In genomic region chr2:84481863-84482262, GRCm38 (mm10) we compare ENCODE assay signal across 9 mouse cellular contexts. TPM values are rescaled to one million over a fixed set of nuclear protein-coding genes. Genes with fewer than 3 reads are reported as not detected.
DNase-seq lines count a peak whose midpoint lies in the region; ATAC-seq lines count a peak whose summit lies in the region.
"Had no signal": no experiment of that assay in that cellular context is flagged by ENCODE, and none has a peak within 500 bp of the region (broad histone marks: within the 10 kb centered on the region; RNA-seq: fewer than 3 reads in every experiment).

No protein-coding gene starts in this region.

- H3K27ac ChIP-seq in heart, embryonic 12.5 days (ENCODE audit: poor library complexity, severe bottlenecking): no peak overlapping the region
- H3K27ac ChIP-seq in kidney, embryonic 14.5 days (ENCODE audit: low read depth, low read length): no peak overlapping the region
- H3K27ac ChIP-seq in liver, embryonic 16.5 days (ENCODE audit: low read length): no peak overlapping the region

- 38% methylated on average over 7 of the region's 7 CpGs for WGBS in heart, embryonic 12.5 days
- 15% methylated on average over 7 of the region's 7 CpGs for WGBS in kidney, embryonic 14.5 days
- 11% methylated on average over 7 of the region's 7 CpGs for WGBS in liver, embryonic 16.5 days (ENCODE audit: insufficient replicate concordance)

- no peaks in the 10 kb centered on the region for H3K9me3 ChIP-seq in heart, embryonic 12.5 days (replicated peaks)
- H3K9me3 ChIP-seq in kidney, embryonic 14.5 days (ENCODE audit: control insufficient read depth, low read length): no peaks in the 10 kb centered on the region
- H3K9me3 ChIP-seq in liver, embryonic 16.5 days (replicated peaks; ENCODE audit: control insufficient read depth, low read length): no peaks in the 10 kb centered on the region

- H3K36me3 ChIP-seq in heart, embryonic 12.5 days: no peaks in the 10 kb centered on the region
- H3K36me3 ChIP-seq in kidney, embryonic 14.5 days (ENCODE audit: control insufficient read depth, insufficient read depth, low read length): no peaks in the 10 kb centered on the region
- H3K36me3 ChIP-seq in liver, embryonic 16.5 days (ENCODE audit: control insufficient read depth, insufficient read depth): no peaks in the 10 kb centered on the region

- peak; percentile 17 to 39 for DNase-seq in frontal cortex, postnatal 10 days (ENCODE audit: low spot score in 2 of 2)
- no peak for DNase-seq in frontal cortex, postnatal 25 days (ENCODE audit: low spot score in 2 of 2)
- peak; percentile 67 for DNase-seq in adrenal gland, postnatal 14 days
- DNase-seq in right cerebral cortex, adult 2 months (ENCODE audit: low spot score in 2 of 2): peak; percentile 26 to 30
- DNase-seq in cerebellum, postnatal 36 days: no peak

- ATAC-seq in heart, embryonic 12.5 days (ENCODE audit: insufficient number of reproducible peaks, low FRiP score): no peak
- ATAC-seq in kidney, embryonic 14.5 days (ENCODE audit: low FRiP score, low TSS enrichment): peak; percentile 86
- ATAC-seq in liver, embryonic 16.5 days (ENCODE audit: low read depth): no peak
- ATAC-seq: Patski had no signal

- H3K27me3 ChIP-seq in heart, embryonic 12.5 days (replicated peaks): no peaks in the 10 kb centered on the region
- H3K27me3 ChIP-seq in kidney, embryonic 14.5 days (ENCODE audit: control insufficient read depth, insufficient read depth, low read length): no peaks in the 10 kb centered on the region
- no peaks in the 10 kb centered on the region for H3K27me3 ChIP-seq in liver, embryonic 16.5 days (ENCODE audit: control insufficient read depth, insufficient read depth, low read depth, low read length)
- H3K27me3 ChIP-seq: Patski had no signal

- H3K4me3 ChIP-seq in heart, embryonic 12.5 days: no peak overlapping the region
- H3K4me3 ChIP-seq in kidney, embryonic 14.5 days (ENCODE audit: low read length): peak overlapping the region; percentile 18; the same call in 1 of the 2 replicates
- H3K4me3 ChIP-seq in liver, embryonic 16.5 days (ENCODE audit: low read depth, low read length): peak overlapping the region; percentile 5; the same call in 1 of the 2 replicates

- H3K4me2 ChIP-seq in heart, embryonic 12.5 days: peak overlapping the region; percentile 33
- H3K4me2 ChIP-seq in kidney, embryonic 14.5 days (replicated peaks; ENCODE audit: low read depth, low read length): peak overlapping the region; percentile 38
- H3K4me2 ChIP-seq in liver, embryonic 16.5 days (ENCODE audit: low read depth, low read length): no peak overlapping the region

- peaks cover 8% of the 10 kb centered on the region for H3K4me1 ChIP-seq in heart, embryonic 12.5 days (replicated peaks)
- H3K4me1 ChIP-seq in kidney, embryonic 14.5 days (ENCODE audit: control insufficient read depth, insufficient read depth, low read length): no peaks in the 10 kb centered on the region
- no peaks in the 10 kb centered on the region for H3K4me1 ChIP-seq in liver, embryonic 16.5 days (ENCODE audit: control insufficient read depth, low read depth, low read length)

- no peak overlapping the region for H3K9ac ChIP-seq in heart, embryonic 12.5 days
- H3K9ac ChIP-seq in kidney, embryonic 14.5 days (ENCODE audit: low read depth, low read length): no peak overlapping the region; the same call in 1 of the 2 replicates
- H3K9ac ChIP-seq in liver, embryonic 16.5 days (ENCODE audit: low read depth, low read length): no peak overlapping the region

RNA-seq across cellular contexts. Expression of gene Tfpi, which starts 5.3 kb away (rescaled TPM):
- 39.4 and 44.2 TPM in 2 replicates for total RNA-seq in adrenal gland, postnatal 14 days (2021)
- polyA plus RNA-seq in heart, embryonic 12.5 days (2016; fragmentation: Nextera tagmentation; extraction: Ambion mirVana): 78.8 and 80.0 TPM in 2 replicates
- polyA plus RNA-seq in kidney, embryonic 14.5 days (2014; fragmentation: Nextera tagmentation; extraction: Ambion mirVana): 31.5 and 38.1 TPM in 2 replicates
- polyA plus RNA-seq in liver, embryonic 16.5 days (2015; fragmentation: Nextera tagmentation; extraction: Ambion mirVana): 15.5 and 17.6 TPM in 2 replicates

RNA-seq across cellular contexts. Expression of gene Calcrl, which starts 56.7 kb away (rescaled TPM):
- 28.1 and 38.0 TPM in 2 replicates for total RNA-seq in adrenal gland, postnatal 14 days (2021)
- polyA plus RNA-seq in heart, embryonic 12.5 days (2016; fragmentation: Nextera tagmentation; extraction: Ambion mirVana): 65.1 and 69.5 TPM in 2 replicates
- 43.9 and 82.9 TPM in 2 replicates for polyA plus RNA-seq in kidney, embryonic 14.5 days (2014; fragmentation: Nextera tagmentation; extraction: Ambion mirVana)
- 13.2 and 16.2 TPM in 2 replicates for polyA plus RNA-seq in liver, embryonic 16.5 days (2015; fragmentation: Nextera tagmentation; extraction: Ambion mirVana)
- polyA plus RNA-seq: Patski had no signal

Comparison
In these comparisons a context has a peak if more than half of its experiments do, and no peak if none do; other contexts are left out.
1. DNase-seq: peak in frontal cortex, postnatal 10 days (2 of 2), adrenal gland, postnatal 14 days (single experiment) and right cerebral cortex, adult 2 months (2 of 2); none in frontal cortex, postnatal 25 days (0 of 2) and cerebellum, postnatal 36 days (0 of 2).